Mouse (Mus musculus): ENCODE data around the gene Bdh1. TPM values are rescaled to one million over a fixed set of nuclear protein-coding genes. Genes with fewer than 3 reads are reported as not detected.

The Bdh1 gene
- total RNA-seq, 2 experiments from 2014 or later: 3.4 TPM; not detected in 1

DNA sequence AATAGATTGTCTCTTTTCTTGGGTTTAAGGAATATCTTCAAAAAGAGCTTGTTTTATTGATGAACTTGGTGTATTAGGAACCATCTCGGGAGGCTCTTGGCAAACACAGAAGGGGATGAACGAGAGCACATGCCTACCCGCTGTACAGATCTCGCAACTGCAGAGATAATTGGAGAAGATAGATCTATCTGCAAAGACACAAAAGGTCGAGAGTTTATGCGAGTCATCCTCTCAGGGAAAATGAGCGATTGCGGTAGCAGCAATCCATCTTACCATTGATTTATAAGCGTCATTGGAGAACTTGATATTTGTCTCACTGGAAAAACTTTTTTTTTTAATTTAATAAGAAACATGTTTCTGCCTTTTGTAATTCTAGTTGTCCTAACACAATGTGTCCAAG lies 73.7 kb downstream of the Bdh1 start:
- ATAC-seq (replicated peaks; ENCODE audit: low FRiP score, poor library complexity, severe bottlenecking): no peak

DNA sequence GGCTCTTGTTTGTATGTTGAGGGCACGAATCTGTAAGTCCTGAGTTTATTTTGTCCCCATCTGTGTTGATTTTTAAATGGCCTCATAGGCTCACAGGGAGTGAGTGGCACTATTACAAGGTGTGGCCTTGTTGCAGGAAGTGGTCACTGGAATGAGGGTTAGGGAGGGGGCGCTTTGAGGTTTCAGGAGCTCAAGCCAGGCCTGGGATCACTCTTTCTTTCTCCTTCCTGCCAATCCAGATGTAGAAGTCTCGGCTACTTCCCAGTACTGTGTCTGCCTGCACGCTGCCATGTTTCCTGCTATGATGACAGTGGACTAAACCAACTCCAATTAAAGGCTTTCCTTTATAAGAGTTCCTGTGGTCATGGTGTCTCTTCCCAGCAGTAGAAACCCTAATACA lies 76.3 kb downstream of the Bdh1 start:
- no peak for ATAC-seq (replicated peaks; ENCODE audit: low FRiP score, poor library complexity, severe bottlenecking)

DNA sequence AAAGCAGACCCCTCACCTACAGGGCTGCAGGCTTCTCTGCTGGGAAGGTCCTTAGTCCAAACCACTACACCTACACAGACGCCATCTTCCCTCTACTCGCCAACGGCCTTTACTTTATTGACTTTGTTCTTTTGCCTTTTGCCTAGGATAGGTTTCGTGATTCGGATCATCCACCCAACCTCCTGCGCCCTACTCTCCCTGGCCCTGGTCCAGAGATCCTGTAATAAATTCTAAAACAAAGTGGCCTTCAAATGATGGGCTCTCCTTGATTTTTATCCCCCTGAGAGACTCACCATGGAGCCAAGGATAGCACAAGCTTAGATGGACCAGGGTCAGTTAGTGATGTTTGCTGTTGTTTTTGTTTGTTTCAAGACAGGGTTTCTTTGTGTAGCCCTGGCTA lies 76.9 kb downstream of the Bdh1 start:
- ATAC-seq (replicated peaks; ENCODE audit: low FRiP score, poor library complexity, severe bottlenecking): no peak

DNA sequence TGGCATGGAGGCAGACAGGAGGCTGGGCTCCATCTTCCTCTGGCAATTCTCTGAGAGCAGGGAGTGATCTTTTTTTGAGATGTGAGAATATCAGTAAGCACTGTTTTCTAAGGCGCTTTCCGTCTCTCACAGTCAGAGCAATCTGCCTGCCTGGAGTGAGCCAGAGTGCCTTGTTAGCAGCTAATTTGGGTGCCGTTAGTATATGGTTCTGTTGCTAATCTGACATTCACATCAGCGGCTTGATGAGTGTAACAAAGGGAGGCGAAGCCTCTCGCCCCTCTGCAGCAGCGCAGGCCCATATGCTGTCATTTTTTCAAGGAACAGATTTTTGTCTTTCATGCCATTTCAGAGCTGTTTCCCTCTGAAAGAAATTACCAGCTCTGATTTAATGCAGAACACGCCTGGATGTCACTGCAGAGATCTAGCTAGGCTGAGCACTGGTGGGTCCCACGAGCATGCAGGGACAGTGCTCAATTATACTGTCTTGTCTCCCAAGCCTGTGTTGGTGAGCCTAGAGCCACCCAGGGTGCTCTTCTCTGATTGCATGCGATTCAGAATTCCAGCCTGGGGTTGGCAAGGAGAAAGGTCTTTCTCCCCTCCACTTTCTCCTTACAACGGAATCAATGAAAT lies 77.7 kb downstream of the Bdh1 start:
- no peak for ATAC-seq (replicated peaks; ENCODE audit: low FRiP score, poor library complexity, severe bottlenecking)

DNA sequence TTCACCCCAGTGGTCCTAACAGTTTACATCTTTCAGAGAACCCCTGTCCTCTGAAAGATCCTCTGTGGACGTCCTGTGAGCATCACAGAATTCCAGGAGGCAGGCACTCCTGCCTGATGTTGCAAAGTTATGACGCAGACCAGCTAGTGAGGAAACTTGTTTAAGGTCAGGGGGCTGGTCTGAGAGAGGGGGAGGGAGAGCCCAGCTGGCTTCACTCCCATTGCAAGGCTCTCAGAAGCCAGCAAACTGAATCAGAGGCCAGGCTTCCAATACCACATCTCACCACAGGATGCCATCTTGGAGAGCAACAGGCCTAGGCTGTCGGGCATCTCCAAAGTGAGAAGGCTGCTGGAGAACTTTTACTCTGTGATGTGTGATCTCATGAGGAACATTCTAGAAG lies 78.5 kb downstream of the Bdh1 start:
- no peak for ATAC-seq (replicated peaks; ENCODE audit: low FRiP score, poor library complexity, severe bottlenecking)

DNA sequence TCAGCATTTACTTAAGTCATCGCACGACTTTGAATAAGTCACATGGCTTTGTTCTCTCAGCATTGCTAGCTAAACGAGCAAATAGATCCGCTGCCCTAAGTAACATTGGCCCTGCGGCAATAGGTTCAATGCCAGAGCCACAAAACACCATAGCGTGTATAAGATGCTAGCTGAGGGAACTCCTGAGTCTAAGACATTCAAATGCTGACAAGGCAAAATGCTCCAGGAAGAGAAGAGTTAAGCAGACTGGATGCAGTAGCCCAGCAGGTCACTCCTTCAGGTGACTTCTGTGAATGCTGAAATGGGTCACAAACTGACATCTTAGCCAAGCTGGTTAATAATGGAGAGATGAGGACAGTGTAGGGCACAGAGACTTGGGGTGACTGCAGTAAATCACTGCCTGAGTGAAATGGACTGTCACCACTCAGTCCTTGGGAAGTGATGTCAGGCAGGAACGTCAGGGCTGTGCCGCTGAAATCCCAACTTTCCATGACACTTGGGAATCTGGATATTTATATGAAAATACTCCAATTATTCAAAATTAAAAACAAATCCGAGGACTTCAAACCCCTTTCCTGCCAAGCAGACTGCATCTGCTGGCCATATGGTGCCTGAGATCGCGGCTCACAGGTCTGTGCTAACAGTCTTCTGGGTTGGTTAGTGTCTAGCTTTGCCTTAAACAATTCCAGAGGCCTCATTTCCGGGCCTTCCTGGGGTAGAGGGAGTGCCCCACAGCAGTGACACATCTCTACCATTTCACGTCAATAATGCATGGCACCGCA lies 79.1 kb downstream of the Bdh1 start:
- no peak for ATAC-seq (replicated peaks; ENCODE audit: low FRiP score, poor library complexity, severe bottlenecking)

DNA sequence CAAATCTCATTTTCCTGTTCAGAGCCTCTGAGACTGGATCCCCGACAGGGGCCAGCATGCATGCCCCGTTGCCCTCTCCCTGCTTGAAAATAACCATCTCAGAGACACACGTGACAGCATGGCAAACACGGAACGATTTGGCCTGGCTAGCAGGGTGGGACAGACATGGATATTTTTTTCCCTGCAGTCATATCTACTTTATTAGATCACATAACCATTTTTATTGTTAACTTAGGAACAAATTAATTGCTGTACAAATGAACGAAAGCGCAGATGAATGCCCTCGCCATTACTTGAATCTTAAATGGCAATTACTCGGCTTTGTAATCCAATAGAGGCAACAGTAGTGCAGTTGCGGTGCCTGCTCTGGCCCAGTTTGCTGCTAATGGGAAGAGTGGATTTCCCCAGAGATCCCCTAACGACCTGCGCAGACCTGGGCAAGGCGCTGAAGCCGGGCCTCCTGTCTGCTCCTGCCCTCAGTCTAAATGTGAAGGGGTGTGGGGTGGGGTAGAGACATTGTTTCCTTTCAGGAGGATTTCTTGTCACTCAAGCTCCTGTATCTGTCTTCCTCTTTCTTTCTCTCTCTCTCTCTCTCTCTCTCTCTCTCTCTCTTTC lies 79.8 kb downstream of the Bdh1 start:
- no peak for ATAC-seq (replicated peaks; ENCODE audit: low FRiP score, poor library complexity, severe bottlenecking)

DNA sequence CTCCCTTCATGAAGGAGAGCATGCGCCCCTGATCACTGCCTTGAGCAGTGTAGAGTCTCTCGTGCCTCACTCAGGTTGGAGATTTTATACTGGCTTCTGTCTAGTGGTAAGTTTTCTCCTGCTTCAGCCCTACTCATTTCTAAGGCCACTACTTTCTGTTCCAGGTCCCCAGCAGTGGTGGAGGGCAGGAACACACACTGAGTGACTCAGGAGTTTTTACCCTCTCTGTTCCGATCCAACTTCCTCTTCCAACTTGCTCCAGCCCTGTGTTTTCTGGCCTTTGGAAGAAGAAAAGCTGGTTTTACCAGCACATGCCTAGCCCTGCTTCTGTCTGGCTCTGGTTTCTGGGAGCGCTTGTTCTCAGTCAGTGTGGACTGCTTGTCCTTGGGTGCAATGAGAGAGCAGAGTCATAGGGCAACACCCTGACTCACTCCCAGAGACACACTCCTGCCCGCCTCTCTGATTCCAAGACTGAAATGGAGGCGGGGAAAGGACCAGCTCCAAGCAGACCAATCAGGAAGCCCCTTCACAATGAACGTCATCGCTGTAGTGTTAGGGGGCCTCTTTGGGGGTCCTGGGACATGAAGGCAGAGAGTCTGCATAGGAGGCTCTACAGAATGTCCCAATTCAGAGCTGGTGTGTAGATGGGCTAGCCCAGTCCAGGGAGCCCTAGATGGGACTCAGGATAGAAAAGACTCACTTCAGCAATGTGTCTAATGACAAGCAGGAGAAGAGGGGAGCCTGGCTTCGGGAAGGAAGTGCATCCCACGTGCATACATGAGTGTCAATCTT lies 84.8 kb downstream of the Bdh1 start:
- no peak for ATAC-seq (replicated peaks; ENCODE audit: low FRiP score, poor library complexity, severe bottlenecking)

DNA sequence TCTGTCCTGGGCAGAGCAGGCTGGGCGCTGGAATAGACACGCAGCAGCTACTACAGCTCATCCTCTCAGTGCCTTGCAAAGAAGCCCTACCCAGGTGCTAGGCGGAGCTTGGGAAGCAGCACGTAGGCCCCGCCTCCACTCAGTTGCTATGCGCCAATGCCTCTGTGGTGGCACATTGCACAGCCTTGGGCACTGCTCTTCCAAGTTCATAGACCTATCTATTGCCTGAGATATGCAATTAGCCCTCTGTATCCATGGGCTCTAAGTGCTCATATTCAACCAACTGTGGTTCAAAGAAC lies 85.3 kb downstream of the Bdh1 start:
- ATAC-seq (replicated peaks; ENCODE audit: low FRiP score, poor library complexity, severe bottlenecking): no peak

DNA sequence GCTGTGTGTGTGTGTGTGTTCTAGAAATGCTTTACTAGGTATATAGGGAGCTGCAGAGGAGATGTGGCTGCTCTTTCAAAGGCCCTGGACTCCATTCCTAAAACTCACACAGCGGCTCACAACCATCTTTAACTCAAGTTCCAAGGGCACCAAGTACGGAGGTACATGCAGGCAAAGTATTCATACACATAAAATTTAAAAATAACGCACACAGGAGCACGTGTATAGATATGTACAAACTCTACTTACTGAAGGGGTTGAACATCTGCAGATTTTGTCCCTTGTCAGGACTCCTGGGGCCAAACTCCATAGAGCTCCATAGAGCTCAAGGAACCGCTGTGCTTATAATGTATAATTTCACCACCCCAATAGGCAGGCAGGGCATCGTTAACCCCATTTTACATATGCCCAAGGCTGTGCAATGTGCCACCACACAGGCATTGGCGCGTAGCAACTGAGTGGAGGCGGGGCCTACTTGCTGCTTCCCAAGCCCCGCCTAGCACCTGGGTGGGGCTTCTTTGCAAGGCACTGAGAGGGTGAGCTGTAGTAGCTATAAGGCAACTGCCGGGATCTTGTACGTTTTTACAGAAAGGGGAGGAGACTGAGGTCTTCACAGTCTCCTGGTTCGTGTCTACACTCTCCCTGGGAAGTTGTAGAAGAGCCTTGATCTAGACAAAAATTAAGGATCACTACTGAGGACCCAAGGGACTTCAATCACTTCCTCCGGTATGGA lies 85.9 kb downstream of the Bdh1 start:
- no peak; the same call in 1 of the 2 replicates for ATAC-seq (replicated peaks; ENCODE audit: low FRiP score, poor library complexity, severe bottlenecking)

Other genes with a start within 250 kb of the Bdh1 start
- 6.9 and 14.4 TPM in 2 replicates for gene Acap2, start 221.0 kb upstream of the Bdh1 start, total RNA-seq (2015; ENCODE audit: low replicate concordance)
- 10.5 and 23.1 TPM in 2 replicates for gene Acap2, start 221.0 kb upstream of the Bdh1 start, total RNA-seq (2017; ENCODE audit: low replicate concordance)
- 19.4 and 37.4 TPM in 2 replicates for gene Ppp1r2, start 147.0 kb upstream of the Bdh1 start, total RNA-seq (2015; ENCODE audit: low replicate concordance)
- gene Ppp1r2, start 147.0 kb upstream of the Bdh1 start, total RNA-seq (2017; ENCODE audit: low replicate concordance): 13.5 and 18.0 TPM in 2 replicates
- not detected in 2 replicates for gene Apod, start 107.5 kb upstream of the Bdh1 start, total RNA-seq (2015; ENCODE audit: low replicate concordance)
- not detected in 2 replicates for gene Apod, start 107.5 kb upstream of the Bdh1 start, total RNA-seq (2017; ENCODE audit: low replicate concordance)
- 4.8 and 28.6 TPM in 2 replicates for gene Dlg1, start 241.2 kb downstream of the Bdh1 start, total RNA-seq (2015; ENCODE audit: low replicate concordance)
- 13.3 and 21.6 TPM in 2 replicates for gene Dlg1, start 241.2 kb downstream of the Bdh1 start, total RNA-seq (2017; ENCODE audit: low replicate concordance)